Mouse (Mus musculus): ENCODE results near the gene Ttll1. TPM values are rescaled to one million over a fixed set of nuclear protein-coding genes. Genes with fewer than 3 reads are reported as not detected.

Gene Ttll1
- polyA plus RNA-seq, 1 experiment from 2014 or later = 101 TPM

- Histone ChIP-seq H3K36me3 (no peaks in the 10 kb centered on the region), H3K27ac (replicated peaks) (no peak overlapping the region), H3K9ac (replicated peaks) (no peak overlapping the region), H3K9me3 (no peaks in the 10 kb centered on the region), H3K27me3 (no peaks in the 10 kb centered on the region), H3K4me2 (replicated peaks) (no peak overlapping the region), H3K4me1 (no peaks in the 10 kb centered on the region), H3K4me3 (no peak overlapping the region)
- ATAC-seq (replicated peaks) = no peak
- 49% methylated on average over 5 of the region's 5 CpGs for WGBS
Observed at GRCm38 (mm10) chr15:83474466-83474836, 36.2 kb downstream of the Ttll1 start.

GRCm38 (mm10) chr15:83473832-83474465 lies 36.7 kb downstream of the Ttll1 start:
- Histone ChIP-seq H3K4me1 (no peaks in the 10 kb centered on the region), H3K4me3 (no peak overlapping the region), H3K9ac (replicated peaks) (no peak overlapping the region), H3K9me3 (no peaks in the 10 kb centered on the region), H3K4me2 (replicated peaks) (no peak overlapping the region), H3K27me3 (no peaks in the 10 kb centered on the region), H3K36me3 (no peaks in the 10 kb centered on the region), H3K27ac (replicated peaks) (no peak overlapping the region)
- ATAC-seq (replicated peaks) = no peak
- WGBS = 77% methylated on average over 10 of the region's 10 CpGs

DNA sequence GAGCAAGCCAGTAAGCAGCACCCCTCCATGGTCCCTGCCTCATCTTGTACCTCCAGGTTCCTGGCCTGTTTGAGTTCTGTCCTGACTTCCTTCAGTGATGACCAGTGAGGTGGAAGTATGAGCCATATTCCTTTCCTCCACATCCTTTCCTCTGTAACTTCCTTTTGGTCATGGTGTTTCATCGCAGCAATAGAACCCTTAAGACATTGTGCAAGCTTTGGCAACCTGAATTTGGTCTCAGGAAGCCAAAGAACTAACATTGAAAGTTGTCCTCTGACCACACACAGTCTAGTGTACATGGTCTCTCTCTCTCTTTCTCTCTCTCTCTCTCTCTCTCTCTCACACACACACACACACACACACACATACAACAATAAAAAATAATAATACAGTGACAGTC lies 37.4 kb downstream of the Ttll1 start:
- no peak for ATAC-seq (replicated peaks)
- no peaks in the 10 kb centered on the region for H3K36me3 ChIP-seq
- no peaks in the 10 kb centered on the region for H3K4me1 ChIP-seq
- no peak overlapping the region for H3K27ac ChIP-seq (replicated peaks)
- WGBS = 96% methylated on average over 1 of the region's 1 CpGs
- no peaks in the 10 kb centered on the region for H3K9me3 ChIP-seq
- no peak overlapping the region for H3K4me2 ChIP-seq (replicated peaks)
- H3K4me3 ChIP-seq = no peak overlapping the region
- no peak overlapping the region for H3K9ac ChIP-seq (replicated peaks)
- no peaks in the 10 kb centered on the region for H3K27me3 ChIP-seq

DNA sequence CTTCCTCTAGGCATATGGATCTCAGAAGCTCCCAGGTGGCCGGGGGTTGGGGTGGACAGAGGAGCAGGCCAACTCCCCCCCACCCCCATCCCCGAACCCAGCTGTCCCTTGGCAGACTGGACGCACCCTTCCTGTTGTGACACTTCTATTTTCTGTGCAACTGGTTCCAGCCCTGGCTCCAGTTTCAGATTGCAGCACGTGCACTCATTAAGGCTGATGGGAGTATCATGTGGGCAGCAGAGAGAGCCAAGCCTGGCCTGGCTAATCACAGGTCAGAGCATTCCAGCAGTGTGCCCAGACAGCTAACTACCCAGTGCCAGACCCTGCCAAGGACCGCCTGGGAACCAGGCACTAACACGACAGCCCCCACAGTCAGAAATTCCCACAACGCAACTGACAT lies 39.2 kb downstream of the Ttll1 start:
- H3K4me2 ChIP-seq (replicated peaks) = no peak overlapping the region
- no peaks in the 10 kb centered on the region for H3K27me3 ChIP-seq
- no peaks in the 10 kb centered on the region for H3K9me3 ChIP-seq
- no peak overlapping the region for H3K27ac ChIP-seq (replicated peaks)
- 57% methylated on average over 7 of the region's 7 CpGs for WGBS
- H3K4me3 ChIP-seq = no peak overlapping the region
- H3K4me1 ChIP-seq = no peaks in the 10 kb centered on the region
- H3K9ac ChIP-seq (replicated peaks) = no peak overlapping the region
- ATAC-seq (replicated peaks) = 0 out of 2 replicates have a peak, but pooled peaks have one; percentile 61
- no peaks in the 10 kb centered on the region for H3K36me3 ChIP-seq

- WGBS = 85% methylated on average over 8 of the region's 8 CpGs
- no peak for ATAC-seq (replicated peaks)
- no peak overlapping the region for H3K27ac ChIP-seq (replicated peaks)
- H3K27me3 ChIP-seq = no peaks in the 10 kb centered on the region
- H3K9ac ChIP-seq (replicated peaks) = no peak overlapping the region
- H3K4me1 ChIP-seq = no peaks in the 10 kb centered on the region
- no peaks in the 10 kb centered on the region for H3K36me3 ChIP-seq
- H3K4me3 ChIP-seq = no peak overlapping the region
- no peaks in the 10 kb centered on the region for H3K9me3 ChIP-seq
- no peak overlapping the region for H3K4me2 ChIP-seq (replicated peaks)
Observed at GRCm38 (mm10) chr15:83470443-83470842, 40.2 kb downstream of the Ttll1 start.

DNA sequence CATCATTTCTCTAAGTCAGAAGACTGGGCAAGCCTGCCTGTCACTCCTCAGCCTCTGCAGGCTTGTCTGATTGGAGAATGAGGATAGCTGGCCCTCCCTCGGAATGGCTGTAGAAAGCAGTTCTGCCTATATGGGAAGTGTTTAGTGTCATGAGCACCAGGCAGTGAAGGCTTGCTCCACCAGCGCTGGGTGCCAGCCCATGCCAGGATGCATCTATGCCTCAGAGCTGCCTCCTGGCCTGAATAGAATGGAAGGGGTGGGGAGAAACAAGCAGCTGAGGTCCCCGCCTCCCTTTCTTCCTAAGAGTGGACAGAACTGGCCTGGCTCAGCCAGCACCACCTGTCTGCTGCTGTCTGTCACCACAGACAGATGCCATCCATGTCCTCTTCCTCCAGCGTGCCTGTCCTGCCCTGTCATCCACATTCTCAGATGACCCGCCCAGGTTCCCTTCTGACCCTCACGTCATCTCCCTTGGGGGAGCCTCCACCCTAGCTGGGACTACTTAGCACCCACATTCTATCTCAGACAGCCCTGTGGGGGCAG lies 41.3 kb downstream of the Ttll1 start:
- 65% methylated on average over 6 of the region's 6 CpGs for WGBS
- no peak overlapping the region for H3K27ac ChIP-seq (replicated peaks)
- no peak for ATAC-seq (replicated peaks)
- H3K4me3 ChIP-seq = no peak overlapping the region
- H3K4me1 ChIP-seq = peaks cover 4% of the 10 kb centered on the region; the same call in 1 of the 2 replicates
- no peaks in the 10 kb centered on the region for H3K9me3 ChIP-seq
- H3K9ac ChIP-seq (replicated peaks) = no peak overlapping the region
- no peaks in the 10 kb centered on the region for H3K36me3 ChIP-seq
- no peak overlapping the region for H3K4me2 ChIP-seq (replicated peaks)
- no peaks in the 10 kb centered on the region for H3K27me3 ChIP-seq

DNA sequence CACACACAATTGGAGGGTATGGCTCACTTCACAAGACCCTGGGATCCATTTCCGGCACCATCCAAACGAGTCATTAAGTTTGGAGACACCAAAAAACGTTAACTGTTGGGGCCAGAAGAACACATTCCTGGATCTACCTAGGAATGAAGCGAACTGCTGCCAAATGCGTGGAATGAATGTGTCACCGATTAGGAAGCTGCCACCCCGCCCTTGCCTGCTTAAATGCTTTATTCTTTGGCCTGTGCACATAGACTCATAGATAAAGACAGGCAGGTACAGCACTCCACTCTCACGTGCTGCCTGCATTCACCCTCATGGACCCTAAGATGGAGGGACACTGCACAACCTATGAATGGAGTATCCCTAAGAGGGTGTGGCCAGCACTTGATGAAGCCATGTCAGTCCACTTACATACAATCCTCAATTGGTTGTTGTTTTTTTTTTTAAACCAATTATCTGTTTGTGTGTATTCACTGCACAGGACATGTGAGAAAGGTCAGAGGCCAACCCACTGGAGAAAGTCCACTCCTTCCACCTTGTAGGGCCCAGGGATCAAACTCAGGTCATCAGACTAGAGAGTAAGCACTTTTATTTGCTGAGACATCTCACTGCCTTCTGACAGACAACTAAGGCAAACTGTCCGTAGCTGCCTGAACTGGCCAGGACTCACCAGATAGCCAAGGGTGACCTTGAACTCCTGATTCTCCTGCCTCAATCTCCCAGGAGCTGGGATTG lies 43.3 kb downstream of the Ttll1 start:
- Histone ChIP-seq H3K4me3 (no peak overlapping the region), H3K27me3 (no peaks in the 10 kb centered on the region), H3K9me3 (no peaks in the 10 kb centered on the region), H3K36me3 (no peaks in the 10 kb centered on the region), H3K4me2 (replicated peaks) (no peak overlapping the region), H3K4me1 (peaks cover 14% of the 10 kb centered on the region), H3K9ac (replicated peaks) (no peak overlapping the region), H3K27ac (replicated peaks) (no peak overlapping the region)
- no peak for ATAC-seq (replicated peaks)
- WGBS = 88% methylated on average over 9 of the region's 9 CpGs

GRCm38 (mm10) chr15:83466331-83466730 lies 44.4 kb downstream of the Ttll1 start:
- H3K9me3 ChIP-seq = no peaks in the 10 kb centered on the region
- no peak overlapping the region for H3K4me3 ChIP-seq
- no peaks in the 10 kb centered on the region for H3K27me3 ChIP-seq
- H3K9ac ChIP-seq (replicated peaks) = no peak overlapping the region
- 90% methylated on average over 4 of the region's 4 CpGs for WGBS
- peaks cover 14% of the 10 kb centered on the region for H3K4me1 ChIP-seq
- no peak overlapping the region for H3K27ac ChIP-seq (replicated peaks)
- no peak for ATAC-seq (replicated peaks)
- no peak overlapping the region for H3K4me2 ChIP-seq (replicated peaks)
- H3K36me3 ChIP-seq = no peaks in the 10 kb centered on the region

DNA sequence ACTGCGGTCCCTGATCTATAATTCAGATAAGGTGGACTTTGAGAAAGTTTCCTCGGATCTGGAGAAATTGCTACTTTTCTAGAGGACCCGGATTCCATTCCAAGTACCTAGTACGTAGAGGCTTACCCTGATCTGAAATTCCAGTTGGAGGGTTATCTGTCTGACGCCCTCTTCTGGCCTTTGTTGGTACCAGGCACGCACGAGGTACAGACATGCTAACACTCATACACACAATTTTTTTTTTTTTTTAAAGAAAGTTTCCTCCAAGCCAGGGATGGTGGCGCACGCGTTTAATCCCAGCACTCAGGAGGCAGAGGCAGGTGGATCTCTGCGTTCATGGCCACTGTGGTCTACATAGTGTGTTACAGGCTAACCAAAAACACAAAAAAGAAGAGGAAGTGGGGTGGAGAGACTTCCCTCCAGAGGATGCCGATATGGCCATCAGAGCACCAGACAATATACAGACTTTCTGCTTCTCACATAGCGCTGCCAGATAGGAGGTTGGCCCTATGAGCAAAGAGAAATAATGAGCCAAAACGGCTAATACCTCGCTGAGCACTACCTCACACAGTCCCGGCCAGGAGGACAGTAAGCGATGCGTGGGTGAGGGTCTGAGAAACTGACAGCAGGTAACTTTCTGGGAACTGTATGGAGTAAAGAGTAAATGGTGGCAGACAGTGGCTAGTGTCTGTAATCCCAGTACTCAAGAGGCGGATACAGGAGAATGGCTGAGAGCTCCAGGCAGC lies 45.6 kb downstream of the Ttll1 start:
- Histone ChIP-seq H3K36me3 (no peaks in the 10 kb centered on the region), H3K4me2 (replicated peaks) (peak overlapping the region; percentile 88), H3K4me1 (peaks cover 14% of the 10 kb centered on the region), H3K4me3 (peak overlapping the region; percentile 75), H3K27me3 (no peaks in the 10 kb centered on the region), H3K9me3 (no peaks in the 10 kb centered on the region), H3K27ac (replicated peaks) (no peak overlapping the region), H3K9ac (replicated peaks) (no peak overlapping the region)
- ATAC-seq (replicated peaks) = peak; percentile 10; the same call in 1 of the 2 replicates
- 81% methylated on average over 19 of the region's 19 CpGs for WGBS

DNA sequence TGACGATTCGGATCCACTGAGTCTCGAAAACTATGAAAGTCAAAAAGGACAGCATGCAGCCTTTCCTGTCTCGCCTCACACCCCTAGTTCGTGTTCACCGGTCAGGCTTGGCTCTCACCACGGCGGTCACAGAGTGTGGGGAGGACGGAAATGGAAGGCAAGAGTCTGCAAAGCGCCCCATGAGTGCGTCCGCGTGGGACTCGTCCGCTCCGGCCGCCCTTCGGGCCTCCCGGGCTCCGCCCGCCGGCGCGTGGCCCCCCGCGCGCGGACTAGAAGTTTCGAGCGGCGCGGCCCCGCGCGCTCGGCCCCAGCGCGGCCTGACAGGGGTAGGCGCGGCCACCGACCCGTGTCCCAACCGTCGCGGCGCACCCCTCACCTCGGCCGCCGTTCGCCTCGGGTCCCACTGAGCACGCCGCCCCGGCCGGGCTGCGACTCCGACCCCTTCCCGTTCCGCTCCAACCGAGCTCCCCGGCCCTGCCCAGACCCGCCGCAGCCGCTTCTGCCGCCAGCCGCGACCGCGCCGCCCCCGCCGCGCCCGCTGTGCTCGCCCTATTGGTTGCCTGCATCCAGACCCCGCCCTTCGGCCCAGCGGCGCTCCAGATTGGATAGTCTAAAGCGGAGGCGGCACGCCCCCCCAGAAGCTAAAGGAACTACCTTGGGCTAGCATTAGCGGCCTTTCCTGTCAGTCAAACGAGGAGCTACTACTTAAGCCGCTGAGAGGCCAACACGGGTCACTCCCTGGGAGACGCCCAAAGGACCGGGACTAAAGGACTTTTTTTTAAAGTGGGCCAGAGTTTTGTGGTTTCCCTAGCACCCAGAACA lies 46.4 kb downstream of the Ttll1 start, which contains the start of gene Pacsin2:
Gene Pacsin2, minus strand, starts transcription at position 524 of the 822 bp plus-strand sequence.
- Histone ChIP-seq H3K9ac (replicated peaks) (peak within 1 kb of the TSS; percentile 57), H3K4me2 (replicated peaks) (peak within 1 kb of the TSS; percentile 88), H3K27me3 (no peaks in the 10 kb centered on the region), H3K4me1 (peaks cover 14% of the 10 kb centered on the region), H3K9me3 (no peaks in the 10 kb centered on the region), H3K4me3 (peak within 1 kb of the TSS; percentile 75), H3K27ac (replicated peaks) (no peak within 1 kb of the TSS), H3K36me3 (no peaks in the 10 kb centered on the region)
- ATAC-seq (replicated peaks) = peak; percentile 99
- 0% methylated on average over 56 of the region's 88 CpGs for WGBS

GRCm38 (mm10) chr15:83463369-83464082 lies 47.2 kb downstream of the Ttll1 start:
- H3K9me3 ChIP-seq = no peaks in the 10 kb centered on the region
- H3K9ac ChIP-seq (replicated peaks) = peak overlapping the region; percentile 57
- H3K27me3 ChIP-seq = no peaks in the 10 kb centered on the region
- H3K4me1 ChIP-seq = peaks cover 14% of the 10 kb centered on the region
- H3K36me3 ChIP-seq = no peaks in the 10 kb centered on the region
- no peak for ATAC-seq (replicated peaks)
- H3K27ac ChIP-seq (replicated peaks) = no peak overlapping the region
- H3K4me3 ChIP-seq = peak overlapping the region; percentile 75
- WGBS = 10% methylated on average over 17 of the region's 17 CpGs
- peak overlapping the region; percentile 88 for H3K4me2 ChIP-seq (replicated peaks)

Data from forebrain, embryonic 15.5 days (tissue).